Mouse (Mus musculus) splenic B cell, adult 2 months (primary cell): ENCODE data around the gene Phkb.

Experiments used
- DNase-seq: peaks from one replicate; pipeline ENCODE4 v3.0.0-alpha.2; 2011; ENCODE audit warnings: low read depth, low spot score
- H3K27me3 ChIP-seq: 2 replicates; pipeline ENCODE4 v1.6.1; 2012; ENCODE audit warnings: mild to moderate bottlenecking, low read length, moderate library complexity, mixed read lengths; ENCODE audit not compliant: control insufficient read depth, poor library complexity, insufficient read depth, severe bottlenecking
- H3K36me3 ChIP-seq: 2 replicates; pipeline ENCODE4 v1.6.1; 2012; ENCODE audit warnings: mild to moderate bottlenecking, low read length, moderate library complexity, mixed read lengths; ENCODE audit not compliant: control insufficient read depth, poor library complexity, insufficient read depth, severe bottlenecking

Phkb gene

GRCm38 (mm10) chr8:86016806-86017205, 176.0 kb downstream of the Phkb start:
- no peak for DNase-seq
- Histone ChIP-seq H3K36me3 (no peaks in the 10 kb centered on the region), H3K27me3 (no peaks in the 10 kb centered on the region)

GRCm38 (mm10) chr8:86028646-86029312, 188.0 kb downstream of the Phkb start:
- Histone ChIP-seq H3K27me3 (no peaks in the 10 kb centered on the region), H3K36me3 (no peaks in the 10 kb centered on the region)
- no peak for DNase-seq

DNA sequence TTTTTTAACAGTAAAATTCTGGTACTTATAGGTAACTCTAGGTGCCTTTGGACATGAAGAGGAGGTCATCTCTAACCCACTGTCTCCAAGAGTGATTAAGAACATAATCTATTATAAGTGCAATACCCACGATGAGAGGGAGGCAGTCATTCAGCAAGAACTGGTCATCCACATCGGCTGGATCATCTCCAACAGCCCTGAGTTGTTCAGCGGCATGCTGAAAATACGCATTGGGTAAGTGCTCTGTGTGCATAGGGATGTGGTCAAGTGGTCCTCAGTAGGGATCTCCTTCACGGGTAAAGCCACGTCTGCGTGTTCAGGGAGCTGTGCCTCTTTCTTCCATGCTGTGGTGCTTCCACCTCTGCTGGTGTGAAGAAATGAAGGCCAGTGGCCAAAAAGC, 188.7 kb downstream of the Phkb start:
- no peak for DNase-seq
- H3K27me3 ChIP-seq, result no peaks in the 10 kb centered on the region
- no peaks in the 10 kb centered on the region for H3K36me3 ChIP-seq

DNA sequence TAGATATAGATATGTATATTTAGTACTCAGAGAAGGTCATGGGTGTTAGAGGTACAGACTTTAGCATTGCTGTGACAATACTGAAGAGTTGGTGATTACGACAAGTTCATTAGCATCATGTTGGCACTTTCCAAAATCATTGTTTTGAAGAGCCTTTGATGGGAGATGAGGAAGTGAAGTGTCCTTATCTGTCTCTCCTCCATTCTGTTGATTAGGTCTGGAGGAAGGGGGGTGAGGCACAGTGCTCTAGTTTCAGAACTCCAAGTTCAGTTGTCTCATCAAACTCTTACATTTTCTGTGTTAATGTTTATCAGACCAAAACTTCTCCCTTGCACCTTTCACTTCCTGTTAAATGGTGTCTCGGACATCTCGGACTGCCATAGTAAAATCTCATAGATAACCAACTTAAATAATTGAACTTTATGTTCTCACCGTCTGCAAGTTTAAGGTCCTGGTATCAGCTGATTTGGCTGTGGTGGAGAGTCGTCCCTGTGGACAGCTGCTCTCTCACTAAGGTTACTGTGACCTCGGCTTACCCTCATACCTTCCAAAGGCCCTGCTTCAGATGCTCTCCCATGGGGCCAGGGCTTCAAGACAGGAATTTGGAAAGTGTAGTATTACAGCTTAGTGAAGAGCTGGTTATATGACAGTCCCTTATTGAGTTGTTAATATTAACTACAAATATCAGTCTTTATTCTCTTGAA, 194.1 kb downstream of the Phkb start:
- no peak for DNase-seq
- H3K36me3 ChIP-seq, result no peaks in the 10 kb centered on the region
- H3K27me3 ChIP-seq, result no peaks in the 10 kb centered on the region

DNA sequence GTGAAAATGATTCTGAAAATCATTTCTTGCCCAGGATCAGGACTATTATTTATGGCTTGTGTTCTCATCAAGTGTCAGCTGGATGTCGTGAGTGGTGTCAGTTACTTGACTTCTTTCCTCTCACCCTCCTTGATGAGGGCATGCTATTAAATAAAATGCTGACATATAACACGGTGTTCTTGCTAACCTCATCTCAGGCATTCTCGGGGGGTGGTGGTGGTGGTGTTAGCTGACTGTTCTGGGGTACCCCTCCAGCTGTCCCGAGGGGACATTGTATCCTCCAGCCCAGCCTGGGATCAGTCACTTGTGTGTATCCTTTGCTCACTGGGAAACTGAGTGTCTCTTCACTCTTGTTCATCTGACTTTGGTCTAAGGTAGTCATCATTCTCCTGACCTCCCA, 194.6 kb downstream of the Phkb start:
- H3K27me3 ChIP-seq, result no peaks in the 10 kb centered on the region
- DNase-seq, result no peak
- no peaks in the 10 kb centered on the region for H3K36me3 ChIP-seq

- Histone ChIP-seq H3K36me3 (no peaks in the 10 kb centered on the region), H3K27me3 (no peaks in the 10 kb centered on the region)
- DNase-seq, result no peak
Observed at GRCm38 (mm10) chr8:86038462-86038861, 197.7 kb downstream of the Phkb start.

DNA sequence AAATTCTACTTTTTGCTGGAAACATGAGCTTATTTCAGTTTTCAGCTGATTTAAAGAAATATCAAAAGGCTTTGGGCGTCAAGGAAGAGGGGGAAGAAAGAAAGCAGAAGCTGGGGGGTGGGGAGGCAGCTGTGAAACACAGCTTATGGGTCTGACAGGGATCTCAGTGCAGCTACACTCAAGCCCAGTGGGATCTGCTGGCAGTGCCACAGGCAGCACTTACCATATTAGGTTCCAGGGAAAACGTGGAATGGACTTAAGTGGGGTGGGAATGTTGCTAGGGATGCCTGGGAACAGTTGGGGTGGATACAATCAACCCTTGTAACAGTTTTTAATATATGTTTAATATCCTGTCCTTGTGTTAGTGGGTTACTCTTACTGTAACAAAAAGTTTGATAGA, 201.3 kb downstream of the Phkb start:
- Histone ChIP-seq H3K36me3 (no peaks in the 10 kb centered on the region), H3K27me3 (no peaks in the 10 kb centered on the region)
- DNase-seq, result no peak

GRCm38 (mm10) chr8:86050882-86051281, 210.1 kb downstream of the Phkb start:
- H3K36me3 ChIP-seq, result no peaks in the 10 kb centered on the region
- H3K27me3 ChIP-seq, result no peaks in the 10 kb centered on the region
- DNase-seq, result no peak

GRCm38 (mm10) chr8:86052003-86052402, 211.2 kb downstream of the Phkb start:
- Histone ChIP-seq H3K36me3 (no peaks in the 10 kb centered on the region), H3K27me3 (no peaks in the 10 kb centered on the region)
- peak; percentile 31 for DNase-seq

DNA sequence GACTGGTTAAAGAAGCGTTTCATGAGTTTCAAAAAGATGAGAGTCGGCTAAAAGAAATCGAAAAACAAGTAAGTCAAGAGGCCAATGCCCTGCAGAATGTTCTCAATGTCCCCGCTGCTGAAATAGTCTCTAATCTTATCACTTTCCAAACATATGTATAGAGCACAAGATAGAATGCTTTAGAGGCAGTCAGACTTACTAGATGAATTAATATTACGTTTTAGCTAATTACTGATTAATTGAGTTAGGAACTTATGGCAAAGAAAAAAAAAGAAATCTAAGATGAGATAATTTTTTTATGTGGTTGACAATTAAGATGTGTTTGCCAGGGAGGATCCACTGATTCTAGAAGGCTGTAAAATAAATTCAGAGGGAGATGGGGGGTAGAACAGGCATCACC, 217.9 kb downstream of the Phkb start:
- no peaks in the 10 kb centered on the region for H3K27me3 ChIP-seq
- DNase-seq, result no peak
- no peaks in the 10 kb centered on the region; the same call in 1 of the 2 replicates for H3K36me3 ChIP-seq

DNA sequence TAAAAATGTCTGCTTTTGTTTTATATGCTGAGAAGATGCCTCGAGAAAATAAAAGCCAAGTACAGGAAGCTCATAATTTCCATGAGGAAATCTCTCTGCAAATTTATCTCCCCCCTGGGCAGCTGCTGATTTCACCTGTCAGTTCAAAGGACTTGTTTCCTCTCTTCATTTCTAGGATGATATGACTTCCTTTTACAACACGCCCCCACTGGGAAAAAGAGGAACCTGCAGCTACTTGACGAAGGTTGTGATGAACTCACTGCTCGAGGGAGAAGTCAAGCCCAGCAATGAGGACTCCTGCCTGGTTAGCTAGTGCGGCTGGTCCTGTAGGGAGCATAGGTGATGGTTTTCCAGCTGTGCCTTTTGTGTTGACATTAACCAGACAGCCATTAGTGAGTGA, 218.4 kb downstream of the Phkb start:
- Histone ChIP-seq H3K36me3 (no peaks in the 10 kb centered on the region; the same call in 1 of the 2 replicates), H3K27me3 (no peaks in the 10 kb centered on the region)
- peak; percentile 9 for DNase-seq

- H3K36me3 ChIP-seq, result no peaks in the 10 kb centered on the region; the same call in 1 of the 2 replicates
- DNase-seq, result no peak
- no peaks in the 10 kb centered on the region for H3K27me3 ChIP-seq
Observed at GRCm38 (mm10) chr8:86063411-86063810, 222.7 kb downstream of the Phkb start.

DNA sequence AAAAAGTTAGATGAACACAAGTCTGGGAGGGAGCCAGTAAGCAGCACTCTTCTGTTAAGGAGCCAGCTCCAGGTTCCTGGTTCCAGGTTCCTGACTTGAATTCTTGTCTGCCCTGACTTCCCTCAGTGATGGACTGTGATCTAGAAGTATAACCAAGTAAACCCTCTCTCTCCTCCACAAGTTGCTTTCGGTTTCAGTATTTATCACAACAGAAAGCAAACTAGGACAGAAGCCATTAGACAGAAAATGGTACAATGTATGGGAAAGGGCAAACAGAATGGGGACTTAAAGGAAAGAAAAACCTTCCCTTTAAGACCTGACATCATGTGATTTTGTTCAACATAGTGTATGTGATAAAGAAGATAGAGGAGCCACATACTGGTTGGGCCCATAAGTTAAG, 238.7 kb downstream of the Phkb start:
- Histone ChIP-seq H3K36me3 (no peaks in the 10 kb centered on the region), H3K27me3 (no peaks in the 10 kb centered on the region; the same call in 1 of the 2 replicates)
- DNase-seq, result no peak

DNA sequence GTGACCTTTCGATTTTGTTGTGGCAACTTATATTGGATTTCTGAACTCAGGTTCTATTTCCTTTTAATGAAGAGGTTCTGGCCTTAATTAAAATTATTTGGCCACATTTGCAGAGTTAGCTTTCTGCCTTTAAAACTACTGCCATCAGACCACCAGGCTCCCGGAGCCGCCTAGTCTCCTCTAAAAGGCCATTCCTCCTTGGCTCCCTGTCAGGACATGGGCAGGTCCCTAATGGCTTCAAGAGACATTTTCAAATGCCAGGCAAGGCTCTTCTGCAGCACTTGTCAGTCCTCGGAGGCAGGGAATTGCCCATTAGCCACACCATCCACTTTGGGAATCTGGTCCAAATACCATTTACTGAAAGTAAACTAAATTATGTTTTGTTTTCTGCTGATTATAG, 242.6 kb downstream of the Phkb start:
- Histone ChIP-seq H3K36me3 (no peaks in the 10 kb centered on the region), H3K27me3 (no peaks in the 10 kb centered on the region)
- DNase-seq, result no peak

GRCm38 (mm10) chr8:86086791-86087190, 246.0 kb downstream of the Phkb start:
- Histone ChIP-seq H3K27me3 (no peaks in the 10 kb centered on the region), H3K36me3 (no peaks in the 10 kb centered on the region)
- DNase-seq, result no peak
